Mouse (Mus musculus) heart, adult 2 months (tissue): Measurements from ENCODE around the gene Cfap45.

Source experiments
- CTCF ChIP-seq: fragments of 200-600 bp; IDR thresholded peaks from 2 replicates; pipeline ENCODE4 v1.8.1; 2022; ENCODE audit warnings: antibody characterized with exemption, mild to moderate bottlenecking, moderate library complexity
- EP300 ChIP-seq: fragments of 200-500 bp; IDR thresholded peaks from 2 replicates; pipeline ENCODE4 v1.6.1; 2011; ENCODE audit warnings: low read depth, low read length, control low read depth; ENCODE audit not compliant: insufficient read depth
- POLR2A ChIP-seq: fragments of 200-500 bp; IDR thresholded peaks from 2 replicates; pipeline ENCODE4 v1.6.1; 2011; ENCODE audit warnings: mild to moderate bottlenecking, low read depth, low read length, control low read depth; ENCODE audit not compliant: insufficient read depth

GRCm38 (mm10) chr1:172532551-172532950, 11.9 kb downstream of the Cfap45 start:
- no peak for TF ChIP-seq POLR2A
- TF ChIP-seq CTCF: no peak
- no peak for TF ChIP-seq EP300
